Mouse (Mus musculus): ENCODE data around the gene Tmem41a. TPM values are rescaled to one million over a fixed set of nuclear protein-coding genes. Genes with fewer than 3 reads are reported as not detected.

Gene Tmem41a
- polyA plus RNA-seq, 1 experiment from 2014 or later: 30.4 TPM

- Histone ChIP-seq H3K9me3 (no peaks in the 10 kb centered on the region), H3K4me2 (replicated peaks) (no peak overlapping the region), H3K4me3 (no peak overlapping the region), H3K36me3 (peaks cover 9% of the 10 kb centered on the region), H3K4me1 (no peaks in the 10 kb centered on the region), H3K27ac (replicated peaks) (no peak overlapping the region), H3K9ac (replicated peaks) (no peak overlapping the region), H3K27me3 (no peaks in the 10 kb centered on the region)
- no peak for ATAC-seq (replicated peaks)
- 91% methylated on average over 6 of the region's 6 CpGs for WGBS
These were observed 53.5 kb downstream of the Tmem41a start for GRCm38 (mm10) chr16:21893890-21894289.

- H3K36me3 ChIP-seq: peaks cover 5% of the 10 kb centered on the region; the same call in 1 of the 2 replicates
- H3K9ac ChIP-seq (replicated peaks): no peak overlapping the region
- 0 out of 2 replicates have a peak, but pooled peaks cover 2% of the 10 kb centered on the region for H3K4me1 ChIP-seq
- H3K4me3 ChIP-seq: no peak overlapping the region
- ATAC-seq (replicated peaks): no peak
- H3K27me3 ChIP-seq: no peaks in the 10 kb centered on the region
- no peak overlapping the region for H3K27ac ChIP-seq (replicated peaks)
- no peak overlapping the region for H3K4me2 ChIP-seq (replicated peaks)
- 82% methylated on average over 2 of the region's 2 CpGs for WGBS
- no peaks in the 10 kb centered on the region for H3K9me3 ChIP-seq
These were observed 59.8 kb downstream of the Tmem41a start for GRCm38 (mm10) chr16:21887601-21888000.

Other genes starting within 250 kb of the Tmem41a start
- 0.51 and 0.85 TPM in 2 replicates for gene Ehhadh, start 159.7 kb downstream of the Tmem41a start, polyA plus RNA-seq (2015; fragmentation: Nextera tagmentation; extraction: Ambion mirVana)
- 5.7 and 5.8 TPM in 2 replicates for gene Map3k13, start 153.2 kb downstream of the Tmem41a start, polyA plus RNA-seq (2015; fragmentation: Nextera tagmentation; extraction: Ambion mirVana)
- 0.56 and 0.76 TPM in 2 replicates for gene Liph, start 48.1 kb upstream of the Tmem41a start, polyA plus RNA-seq (2015; fragmentation: Nextera tagmentation; extraction: Ambion mirVana)
- gene Senp2, start 61.9 kb upstream of the Tmem41a start, polyA plus RNA-seq (2015; fragmentation: Nextera tagmentation; extraction: Ambion mirVana): 49.2 and 53.3 TPM in 2 replicates
- gene Igf2bp2, start 215.7 kb upstream of the Tmem41a start, polyA plus RNA-seq (2015; fragmentation: Nextera tagmentation; extraction: Ambion mirVana): 25.8 and 27.5 TPM in 2 replicates